Mouse (Mus musculus): ENCODE data around the gene Olfr323. TPM values are rescaled to one million over a fixed set of nuclear protein-coding genes. Genes with fewer than 3 reads are reported as not detected.

Olfr323 gene
- polyA plus RNA-seq, 2 experiments = not detected

- Histone ChIP-seq H3K9ac (replicated peaks) (no peak overlapping the region), H3K9me3 (ENCODE audit: control insufficient read depth, low read length) (no peaks in the 10 kb centered on the region), H3K4me2 (ENCODE audit: low read depth) (no peak overlapping the region), H3K27me3 (ENCODE audit: control insufficient read depth, insufficient read depth, low read length) (no peaks in the 10 kb centered on the region), H3K4me1 (replicated peaks; ENCODE audit: control insufficient read depth in 2 of 2, insufficient read depth in 2 of 2, low read length in 1 of 2) (peaks cover 3 to 8% of the 10 kb centered on the region in 2 experiments; a peak in 1 of 4 replicates), H3K36me3 (replicated peaks; ENCODE audit: control insufficient read depth, insufficient read depth, low read depth) (no peaks in the 10 kb centered on the region), H3K4me3 (ENCODE audit: insufficient read depth in 1 of 2, low read depth in 2 of 2, low read length in 2 of 2) (no peak overlapping the region), H3K27ac (no peak overlapping the region)
- DNase-seq (ENCODE audit: low read depth in 3 of 3, low spot score in 3 of 3) (no peak), ATAC-seq (ENCODE audit: insufficient read depth) (no peak)
- no peak for TF ChIP-seq EP300 (IDR thresholded peaks at IDR 0.05; ENCODE audit: low read depth)
- TF ChIP-seq CTCF (IDR thresholded peaks at IDR 0.05; ENCODE audit: low read depth) = no peak
- 46% methylated on average over 3 of the region's 3 CpGs for WGBS (ENCODE audit: insufficient replicate concordance)
These were observed 25.1 kb downstream of the Olfr323 start for GRCm38 (mm10) chr11:58605228-58605627.

GRCm38 (mm10) chr11:58604688-58605087, 25.6 kb downstream of the Olfr323 start:
- Histone ChIP-seq H3K27me3 (ENCODE audit: control insufficient read depth, insufficient read depth, low read length) (no peaks in the 10 kb centered on the region), H3K4me3 (ENCODE audit: insufficient read depth in 1 of 2, low read depth in 2 of 2, low read length in 2 of 2) (no peak overlapping the region), H3K9ac (replicated peaks) (no peak overlapping the region), H3K9me3 (ENCODE audit: control insufficient read depth, low read length) (no peaks in the 10 kb centered on the region), H3K4me2 (ENCODE audit: low read depth) (no peak overlapping the region), H3K4me1 (replicated peaks; ENCODE audit: control insufficient read depth in 2 of 2, insufficient read depth in 2 of 2, low read length in 1 of 2) (peaks cover 3 to 8% of the 10 kb centered on the region in 2 experiments; a peak in 1 of 4 replicates), H3K27ac (no peak overlapping the region), H3K36me3 (replicated peaks; ENCODE audit: control insufficient read depth, insufficient read depth, low read depth) (no peaks in the 10 kb centered on the region)
- WGBS (ENCODE audit: insufficient replicate concordance) = 45% methylated on average over 2 of the region's 2 CpGs
- no peak for ATAC-seq (ENCODE audit: insufficient read depth)
- DNase-seq (ENCODE audit: low read depth in 3 of 3, low spot score in 3 of 3) = no peak
- TF ChIP-seq CTCF (IDR thresholded peaks at IDR 0.05; ENCODE audit: low read depth) (no peak), EP300 (IDR thresholded peaks at IDR 0.05; ENCODE audit: low read depth) (no peak)

DNA sequence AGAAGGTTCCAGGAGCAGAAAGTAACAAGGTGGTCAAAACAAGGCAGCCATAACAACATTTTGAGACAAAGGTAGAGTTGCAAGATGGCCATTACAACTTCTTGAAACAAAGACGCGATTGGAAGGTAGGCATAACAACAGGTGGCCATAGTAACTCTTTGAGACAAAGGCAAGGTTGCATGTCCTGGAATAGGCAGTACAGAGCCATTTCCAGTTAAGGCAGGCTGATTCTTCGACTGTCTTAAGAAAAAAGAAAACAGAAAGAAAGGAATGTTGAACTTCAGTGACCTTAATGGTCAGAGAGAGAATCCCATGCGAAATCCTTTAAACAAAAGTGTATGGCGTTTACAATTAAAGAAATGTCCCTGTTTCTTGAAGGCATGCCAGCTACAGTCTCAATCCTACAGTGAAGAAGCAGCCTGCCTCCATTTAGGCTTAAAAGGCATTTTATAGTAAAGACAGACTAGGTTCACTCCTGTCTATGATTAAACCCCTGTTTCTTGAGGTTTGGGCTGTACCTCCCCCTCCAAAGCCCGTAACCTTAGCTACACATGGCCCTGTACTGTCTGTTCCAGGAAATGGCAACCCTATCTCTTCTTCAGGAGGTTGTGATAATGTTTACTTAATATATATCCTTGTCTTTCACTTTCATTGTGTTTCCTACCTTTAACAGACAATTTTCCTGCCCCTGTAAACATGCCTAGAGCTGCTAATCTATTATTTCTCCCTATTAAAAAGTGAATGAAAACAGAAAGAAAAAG, 27.3 kb downstream of the Olfr323 start:
- ATAC-seq (ENCODE audit: insufficient read depth) = no peak
- DNase-seq (ENCODE audit: low read depth in 3 of 3, low spot score in 3 of 3) = no peak
- no peaks in the 10 kb centered on the region for H3K9me3 ChIP-seq (ENCODE audit: control insufficient read depth, low read length)
- H3K4me1 ChIP-seq (replicated peaks; ENCODE audit: control insufficient read depth in 2 of 2, insufficient read depth in 2 of 2, low read length in 1 of 2) = peaks cover 3 to 8% of the 10 kb centered on the region in 2 experiments; a peak in 1 of 4 replicates
- TF ChIP-seq CTCF (IDR thresholded peaks at IDR 0.05; ENCODE audit: low read depth) = no peak
- TF ChIP-seq EP300 (IDR thresholded peaks at IDR 0.05; ENCODE audit: low read depth) = no peak
- no peaks in the 10 kb centered on the region for H3K36me3 ChIP-seq (replicated peaks; ENCODE audit: control insufficient read depth, insufficient read depth, low read depth)
- no peak overlapping the region for H3K4me2 ChIP-seq (ENCODE audit: low read depth)
- H3K4me3 ChIP-seq (ENCODE audit: insufficient read depth in 1 of 2, low read depth in 2 of 2, low read length in 2 of 2) = no peak overlapping the region
- WGBS (ENCODE audit: insufficient replicate concordance) = 59% methylated on average over 6 of the region's 6 CpGs
- H3K27ac ChIP-seq = no peak overlapping the region
- H3K27me3 ChIP-seq (ENCODE audit: control insufficient read depth, insufficient read depth, low read length) = no peaks in the 10 kb centered on the region
- H3K9ac ChIP-seq (replicated peaks) = no peak overlapping the region

DNA sequence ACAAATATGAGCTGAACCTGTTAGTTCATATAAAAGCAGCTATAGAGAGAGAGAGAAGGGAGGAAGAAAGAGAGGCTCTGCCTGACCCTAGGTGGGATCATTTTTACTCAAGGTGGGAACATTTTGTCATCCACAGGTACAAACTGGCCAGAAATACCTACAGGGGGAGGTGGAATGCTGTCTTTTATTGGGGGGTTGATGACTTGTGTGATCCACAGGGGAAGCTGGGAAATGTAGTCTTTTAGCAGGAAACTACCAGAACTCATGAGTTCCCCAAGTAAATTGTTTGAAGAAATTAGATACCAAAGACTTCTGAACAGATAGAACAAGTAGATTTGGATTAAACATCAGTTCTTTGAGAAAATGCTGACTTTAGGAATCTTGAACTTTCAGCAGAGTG, 28.2 kb downstream of the Olfr323 start:
- ATAC-seq (ENCODE audit: insufficient read depth) = no peak
- TF ChIP-seq CTCF (IDR thresholded peaks at IDR 0.05; ENCODE audit: low read depth) = no peak
- no peak for TF ChIP-seq EP300 (IDR thresholded peaks at IDR 0.05; ENCODE audit: low read depth)
- Histone ChIP-seq H3K27me3 (ENCODE audit: control insufficient read depth, insufficient read depth, low read length) (no peaks in the 10 kb centered on the region), H3K4me2 (ENCODE audit: low read depth) (no peak overlapping the region), H3K4me3 (ENCODE audit: insufficient read depth in 1 of 2, low read depth in 2 of 2, low read length in 2 of 2) (no peak overlapping the region), H3K27ac (no peak overlapping the region), H3K9ac (replicated peaks) (no peak overlapping the region), H3K9me3 (ENCODE audit: control insufficient read depth, low read length) (no peaks in the 10 kb centered on the region), H3K36me3 (replicated peaks; ENCODE audit: control insufficient read depth, insufficient read depth, low read depth) (no peaks in the 10 kb centered on the region), H3K4me1 (replicated peaks; ENCODE audit: control insufficient read depth in 2 of 2, insufficient read depth in 2 of 2, low read length in 1 of 2) (peaks cover 3 to 8% of the 10 kb centered on the region in 2 experiments; a peak in 1 of 4 replicates)
- no peak for DNase-seq (ENCODE audit: low read depth in 3 of 3, low spot score in 3 of 3)

GRCm38 (mm10) chr11:58597837-58598236, 32.5 kb downstream of the Olfr323 start:
- H3K4me3 ChIP-seq (ENCODE audit: insufficient read depth in 1 of 2, low read depth in 2 of 2, low read length in 2 of 2) = no peak overlapping the region
- ATAC-seq (ENCODE audit: insufficient read depth) (no peak), DNase-seq (ENCODE audit: low read depth in 3 of 3, low spot score in 3 of 3) (peak in 2 of 3 experiments; percentile 67 to 68)
- WGBS (ENCODE audit: insufficient replicate concordance) = 55% methylated on average over 13 of the region's 13 CpGs
- H3K27ac ChIP-seq = no peak overlapping the region
- TF ChIP-seq CTCF (IDR thresholded peaks at IDR 0.05; ENCODE audit: low read depth) (no peak), EP300 (IDR thresholded peaks at IDR 0.05; ENCODE audit: low read depth) (no peak)
- H3K9ac ChIP-seq (replicated peaks) = no peak overlapping the region
- peaks cover 0 to 2% of the 10 kb centered on the region in 2 experiments; a peak in 1 of 4 replicates for H3K4me1 ChIP-seq (replicated peaks; ENCODE audit: control insufficient read depth in 2 of 2, insufficient read depth in 2 of 2, low read length in 1 of 2)
- H3K9me3 ChIP-seq (ENCODE audit: control insufficient read depth, low read length) = no peaks in the 10 kb centered on the region
- H3K4me2 ChIP-seq (ENCODE audit: low read depth) = no peak overlapping the region
- no peaks in the 10 kb centered on the region for H3K36me3 ChIP-seq (replicated peaks; ENCODE audit: control insufficient read depth, insufficient read depth, low read depth)
- H3K27me3 ChIP-seq (ENCODE audit: control insufficient read depth, insufficient read depth, low read length) = no peaks in the 10 kb centered on the region

Measured in liver, embryonic 14.5 days (tissue).